Mouse (Mus musculus): ENCODE measurements around the gene Samd4b.
"Not testable (repeated sequence)": the region's sequence is repeated elsewhere in the genome, so short reads cannot be mapped to it uniquely, and the experiment has no call there.

Samd4b gene

DNA sequence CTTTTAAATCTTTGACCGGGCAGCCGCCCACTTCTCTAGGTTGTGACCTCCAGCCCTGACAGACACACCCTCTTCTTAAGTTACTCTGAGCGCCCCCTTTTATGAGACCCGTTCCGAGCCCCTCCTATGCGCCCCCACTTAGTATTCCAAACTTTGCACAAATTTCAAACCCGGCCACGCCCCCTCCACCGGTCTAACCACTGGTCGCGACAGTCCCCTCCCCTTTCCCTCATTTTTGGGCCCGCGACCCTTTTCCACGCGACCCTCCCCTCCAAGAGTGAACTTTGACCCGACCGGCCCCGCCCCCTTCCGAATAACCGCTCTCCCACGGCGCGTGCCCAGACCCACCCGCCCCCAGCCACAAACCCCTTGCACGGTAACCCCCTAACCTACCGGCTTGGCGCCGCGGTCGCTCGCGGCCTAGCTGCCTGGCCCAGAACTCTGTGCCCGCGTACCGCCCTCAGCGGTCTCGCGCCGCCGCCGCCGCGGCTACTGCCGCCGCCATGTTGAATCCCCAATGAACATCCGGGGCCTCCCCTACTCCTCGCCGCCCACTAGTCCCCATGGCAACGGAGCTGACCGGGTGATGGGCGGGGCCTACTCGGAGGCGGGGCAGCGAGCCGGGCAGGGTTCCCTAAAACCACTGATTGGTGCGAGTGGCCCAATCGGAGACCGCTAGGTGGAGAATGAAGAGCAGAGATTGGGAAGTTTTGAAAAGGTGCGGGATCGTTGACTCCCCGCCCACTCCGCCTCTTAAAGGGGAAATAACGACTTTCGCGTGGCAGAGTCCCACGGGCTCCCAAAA, at the start of gene Samd4b, which contains the start of gene Pak4:
Gene Samd4b (minus strand): TSS at position 503 of the 805 bp plus-strand sequence.
Gene Pak4 (minus strand): TSS at position 544 of the 805 bp plus-strand sequence.
- in situ Hi-C loops (cut with MboI; ENCODE audit: low sequenced_read_pairs), result no loop called here

DNA sequence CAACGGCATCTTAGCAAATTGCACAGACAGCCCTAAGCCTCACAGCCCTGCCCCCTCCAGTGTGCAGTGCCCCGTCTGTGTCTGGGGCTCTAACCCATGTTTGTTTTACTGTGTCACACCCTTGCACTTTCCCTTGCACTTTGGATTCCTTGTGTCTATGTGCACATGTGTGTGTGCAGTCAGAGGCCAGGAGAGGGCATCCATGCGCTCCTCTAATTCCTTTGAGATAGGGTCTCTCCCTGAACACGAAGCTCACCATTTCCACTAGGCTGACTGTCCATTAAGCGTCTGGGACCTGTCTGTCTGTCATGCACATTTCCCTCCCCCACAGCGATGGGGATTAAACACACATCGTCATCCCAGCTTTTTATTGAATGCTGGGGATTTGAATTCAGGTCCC, 49.1 kb upstream of the Samd4b start:
- in situ Hi-C loops (cut with MboI; ENCODE audit: low sequenced_read_pairs), result no loop called here

DNA sequence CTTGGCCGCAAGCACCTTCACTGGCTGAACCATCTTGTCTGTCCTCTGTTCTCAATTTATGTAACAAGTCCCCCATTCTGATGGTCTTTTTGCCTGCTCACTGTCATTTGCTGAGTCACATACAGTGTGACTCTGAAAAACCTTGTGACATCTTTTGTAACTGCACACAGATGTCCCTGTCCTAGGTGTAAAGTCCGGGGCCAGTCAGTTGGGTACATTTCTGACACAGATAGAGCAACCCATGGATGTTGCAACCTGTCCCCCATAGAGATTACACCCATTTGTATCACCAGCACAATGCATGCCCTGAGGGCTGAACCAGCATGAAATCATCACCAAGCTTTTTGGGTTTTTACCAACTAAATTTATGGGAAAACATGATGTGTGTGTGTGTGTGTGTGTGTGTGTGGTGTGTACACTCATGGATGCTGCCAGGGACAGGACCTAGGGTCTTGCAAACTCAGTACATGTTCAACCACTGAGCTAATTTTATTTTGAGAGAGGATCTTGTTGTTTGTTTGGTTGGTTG, 48.1 kb upstream of the Samd4b start:
- in situ Hi-C loops (cut with MboI; ENCODE audit: low sequenced_read_pairs), result no loop called here

DNA sequence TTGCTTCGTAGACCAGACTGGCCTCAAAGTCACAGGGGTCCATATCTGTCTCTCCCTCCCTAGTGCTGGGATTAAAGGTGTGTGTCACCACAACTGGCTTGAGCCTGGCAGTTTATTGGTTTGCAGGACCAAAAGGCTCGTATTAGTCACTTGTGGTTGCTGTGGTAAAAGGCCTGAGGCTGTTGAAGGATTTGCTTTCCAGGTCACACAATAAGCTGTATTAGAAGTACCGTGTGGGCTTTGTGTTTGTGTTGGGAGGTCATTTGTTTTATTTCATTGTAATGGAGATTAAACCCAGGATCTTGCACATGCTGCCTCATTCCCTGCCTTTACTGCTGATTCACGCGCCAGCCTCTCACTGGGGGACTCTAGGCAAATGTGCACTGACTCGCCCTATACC, 47.4 kb upstream of the Samd4b start:
- in situ Hi-C loops (cut with MboI; ENCODE audit: low sequenced_read_pairs), result no loop called here

DNA sequence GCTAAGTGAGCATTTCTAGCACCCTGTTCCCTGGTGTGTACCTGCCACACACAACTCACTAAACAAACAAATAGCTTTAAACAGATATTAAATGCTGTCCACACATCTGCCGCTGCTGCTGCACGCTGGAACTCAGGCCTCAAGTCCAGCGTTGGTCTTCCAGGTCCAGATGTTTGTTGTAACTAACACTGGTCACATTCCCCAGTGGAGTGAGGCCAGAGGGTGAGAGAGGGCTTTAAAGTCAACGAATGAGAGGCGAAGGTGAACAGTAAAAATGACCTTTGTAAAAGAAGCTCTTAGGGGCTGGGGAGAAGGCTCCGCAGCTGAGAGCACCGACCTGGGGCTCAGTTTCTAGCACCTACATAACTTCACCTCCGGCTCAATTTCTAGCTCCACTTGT, 43.6 kb upstream of the Samd4b start:
- in situ Hi-C loops (cut with MboI; ENCODE audit: low sequenced_read_pairs), result no loop called here

DNA sequence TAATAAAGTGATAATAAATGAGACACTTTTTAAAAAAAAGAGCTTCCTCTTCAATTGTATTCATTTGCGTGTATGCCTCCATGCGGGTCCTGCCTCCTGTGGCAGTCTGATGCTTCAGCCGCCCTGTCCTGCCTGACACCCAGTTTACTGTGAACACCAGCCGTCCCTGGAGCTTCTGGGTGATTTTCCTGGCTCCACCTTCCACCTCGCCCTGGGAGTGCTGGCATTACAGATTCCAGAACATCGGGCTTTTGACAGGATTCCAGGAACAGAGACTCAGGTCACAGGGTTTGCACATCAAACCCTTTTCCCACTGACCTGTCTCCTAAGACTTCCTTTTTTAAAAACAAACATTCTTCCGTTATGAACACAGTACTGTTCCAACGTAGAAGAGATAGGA, 39.6 kb upstream of the Samd4b start:
- in situ Hi-C loops (cut with MboI; ENCODE audit: low sequenced_read_pairs), result no loop called here

DNA sequence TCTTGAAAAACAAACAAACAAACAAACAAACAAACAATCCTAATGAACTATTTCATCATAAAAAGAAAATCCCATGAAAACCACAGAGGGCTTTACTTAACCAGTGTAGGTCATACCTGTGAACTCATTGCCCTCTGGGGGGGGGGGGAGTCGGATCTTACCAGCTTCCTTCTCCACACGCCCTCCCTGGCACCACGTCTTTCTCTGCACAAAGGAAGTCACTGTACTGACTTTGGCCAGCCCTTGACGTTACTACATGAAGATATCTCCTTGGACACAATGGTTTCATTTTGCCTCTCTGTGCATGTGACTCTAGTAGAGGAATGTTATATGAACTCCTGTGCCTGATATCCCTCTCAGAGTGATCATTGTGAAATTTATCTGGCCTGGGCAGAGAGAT, 36.2 kb upstream of the Samd4b start:
- in situ Hi-C loops (cut with MboI; ENCODE audit: low sequenced_read_pairs), result no loop called here

DNA sequence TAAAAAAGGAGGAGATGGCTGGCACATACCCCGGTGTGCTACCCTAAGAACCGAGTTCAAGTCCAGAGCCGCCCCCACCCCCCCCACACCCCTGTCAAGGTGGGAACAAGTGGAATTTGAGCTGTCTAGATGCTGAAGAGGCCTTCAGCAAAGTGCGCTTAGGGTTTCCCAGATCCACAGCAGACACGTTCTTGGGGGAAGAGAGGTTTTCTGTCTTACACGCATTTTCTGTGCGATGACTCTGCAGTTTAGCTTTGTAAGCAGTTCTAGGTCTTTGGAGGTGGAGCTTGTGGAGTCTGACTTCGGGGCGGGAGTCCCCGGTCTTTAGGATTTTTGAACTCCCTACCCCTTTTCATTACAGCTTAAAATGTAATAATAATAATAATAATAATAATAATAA, 33.1 kb upstream of the Samd4b start, which contains the start of gene Acp7:
Gene Acp7 (minus strand): TSS at position 260 of the 400 bp plus-strand sequence.
- in situ Hi-C loops (cut with MboI; ENCODE audit: low sequenced_read_pairs), result no loop called here

DNA sequence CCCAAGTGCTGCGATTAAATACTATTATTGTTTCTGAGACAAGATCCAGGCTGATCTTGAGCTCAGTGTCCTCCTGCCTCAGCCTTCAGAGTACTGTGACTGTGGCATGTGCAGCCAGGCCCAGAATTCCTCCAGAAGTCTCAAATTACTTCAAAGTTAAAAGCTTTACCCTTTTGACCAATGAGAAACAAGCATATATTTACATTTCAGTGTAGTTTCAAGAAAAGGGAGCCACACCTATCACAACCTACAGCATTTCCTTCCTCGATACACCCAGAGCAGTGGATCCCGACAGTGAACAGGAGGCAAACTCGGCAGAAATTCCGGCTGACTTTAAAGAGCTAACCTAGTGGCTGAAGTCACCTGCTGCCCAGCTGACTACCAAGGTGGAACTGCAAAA, 26.8 kb upstream of the Samd4b start:
- in situ Hi-C loops (cut with MboI; ENCODE audit: low sequenced_read_pairs), result no loop called here

DNA sequence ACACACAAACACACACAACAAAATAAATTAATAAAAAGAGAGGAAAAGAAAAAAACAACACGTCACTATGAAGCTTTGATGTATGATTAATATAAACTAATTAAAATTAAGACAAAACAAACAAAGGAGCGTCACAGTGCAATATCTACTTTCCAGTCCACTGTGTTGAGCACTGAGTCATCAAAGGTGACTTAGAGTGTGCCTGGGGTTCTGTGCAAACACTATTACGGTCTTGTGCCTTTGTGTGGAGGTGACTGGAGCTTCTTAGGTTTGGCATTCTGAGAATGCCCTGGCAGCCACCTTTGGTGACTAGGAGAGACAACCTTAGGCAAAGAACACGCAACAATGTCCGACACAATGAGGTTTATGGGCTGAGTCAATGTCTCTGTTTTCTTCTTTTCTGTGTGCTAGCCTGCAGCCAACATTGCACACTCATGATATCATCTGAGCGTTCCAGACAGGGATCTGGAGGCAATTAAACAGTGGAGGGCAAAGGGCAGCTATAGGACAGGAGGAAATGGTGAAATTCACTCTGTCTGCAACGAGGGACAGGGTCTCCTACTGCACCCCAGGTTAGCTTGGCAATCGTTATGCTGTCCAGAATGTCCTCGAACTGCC, 21.3 kb upstream of the Samd4b start:
- in situ Hi-C loops (cut with MboI; ENCODE audit: low sequenced_read_pairs), result no loop called here

DNA sequence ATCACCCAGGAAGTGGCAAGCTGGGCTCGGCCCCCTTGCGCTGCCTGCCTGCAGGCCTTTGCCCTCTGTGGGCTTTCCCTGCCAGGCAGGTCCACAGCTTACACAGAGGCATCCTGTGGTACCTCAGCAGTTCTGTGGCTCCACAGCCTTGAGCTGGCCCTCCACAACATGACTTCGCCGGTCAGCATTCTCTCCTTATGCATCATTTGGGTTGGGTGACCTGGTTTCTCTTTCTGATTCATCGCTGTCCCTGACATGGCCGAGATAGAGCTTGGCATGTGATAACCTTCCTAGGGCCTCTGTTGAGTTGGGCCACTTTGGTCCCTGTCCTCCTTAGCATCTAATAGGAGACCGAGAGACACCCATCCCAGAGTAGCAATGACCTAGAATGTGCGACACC, 8.0 kb upstream of the Samd4b start:
- in situ Hi-C loops (cut with MboI; ENCODE audit: low sequenced_read_pairs), result no loop called here

DNA sequence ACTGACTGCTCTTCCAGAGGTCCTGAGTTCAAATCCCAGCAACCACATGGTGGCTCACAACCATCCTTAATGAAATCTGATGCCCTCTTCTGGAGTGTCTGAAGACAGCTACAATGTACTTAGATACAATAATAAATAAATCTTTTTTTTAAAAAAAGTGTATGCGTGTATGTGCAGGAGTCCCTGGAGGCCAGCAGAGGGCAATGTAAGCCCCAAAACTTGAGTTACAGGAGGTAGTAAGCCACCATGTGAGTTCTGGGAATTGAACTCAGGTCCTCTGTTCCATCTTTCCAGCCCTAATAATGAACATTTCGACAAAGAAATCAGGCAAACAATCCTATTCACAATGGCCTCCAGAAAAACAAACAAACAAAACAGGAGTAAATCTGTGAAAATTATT, 5.8 kb upstream of the Samd4b start:
- in situ Hi-C loops (cut with MboI; ENCODE audit: low sequenced_read_pairs), result not testable (repeated sequence)

DNA sequence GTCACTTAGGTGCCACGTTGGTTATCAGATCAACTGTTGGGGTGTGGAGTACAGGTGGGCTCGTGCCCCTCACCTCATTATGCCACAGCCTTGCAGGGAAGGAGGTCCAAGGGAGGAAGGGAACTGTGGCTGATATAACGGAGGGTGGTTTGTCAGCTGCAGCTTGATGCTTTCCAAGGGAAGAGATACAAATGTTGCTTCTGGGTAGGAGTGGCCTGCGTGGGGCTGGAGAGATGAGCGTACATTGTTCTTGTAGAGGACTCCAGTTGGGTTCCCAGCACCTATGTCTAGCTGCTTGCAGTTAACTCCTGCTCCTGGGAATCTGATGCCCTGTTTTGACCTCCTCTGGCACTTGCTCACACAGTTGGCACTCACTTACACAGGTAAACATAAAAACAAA, 5.2 kb upstream of the Samd4b start:
- in situ Hi-C loops (cut with MboI; ENCODE audit: low sequenced_read_pairs), result no loop called here

DNA sequence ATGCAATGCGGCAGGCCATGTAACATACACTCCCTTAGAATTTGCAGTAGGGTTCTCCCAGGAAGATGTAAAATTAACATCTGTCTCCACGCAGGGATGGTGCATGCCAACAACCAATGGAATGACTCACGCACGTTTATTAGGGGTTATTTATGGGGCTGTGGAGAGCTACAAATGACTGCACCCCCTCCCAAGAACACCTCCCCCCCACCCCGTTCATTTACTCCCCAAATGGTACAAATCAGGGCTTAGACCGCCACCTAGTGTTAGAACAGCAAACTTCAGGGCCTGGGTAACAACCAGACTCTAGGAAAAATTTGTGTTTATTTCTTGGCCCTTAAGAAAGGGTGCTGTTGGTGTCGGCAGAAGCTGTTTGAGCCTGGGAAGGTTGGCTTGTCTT, 3.7 kb upstream of the Samd4b start:
- in situ Hi-C loops (cut with MboI; ENCODE audit: low sequenced_read_pairs), result no loop called here

DNA sequence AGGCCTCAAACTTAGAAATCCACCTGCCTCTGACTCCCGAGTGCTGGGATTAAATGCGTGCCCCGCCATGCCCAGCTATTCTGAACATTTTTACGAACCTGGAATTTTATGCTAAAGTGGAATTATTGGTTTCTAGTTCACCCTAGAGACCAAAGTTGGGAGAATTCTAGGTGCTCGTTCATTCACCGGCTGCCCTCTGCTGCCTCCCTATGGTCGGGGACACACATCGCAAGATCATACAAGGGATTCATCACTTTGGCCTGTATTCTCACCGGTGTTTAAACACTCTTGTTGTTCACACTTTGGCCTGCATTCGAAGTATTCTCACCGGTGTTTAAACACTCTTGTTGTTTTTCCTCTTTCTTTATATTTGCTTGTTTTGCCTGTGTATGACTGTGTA, 3.1 kb upstream of the Samd4b start:
- in situ Hi-C loops (cut with MboI; ENCODE audit: low sequenced_read_pairs), result no loop called here

DNA sequence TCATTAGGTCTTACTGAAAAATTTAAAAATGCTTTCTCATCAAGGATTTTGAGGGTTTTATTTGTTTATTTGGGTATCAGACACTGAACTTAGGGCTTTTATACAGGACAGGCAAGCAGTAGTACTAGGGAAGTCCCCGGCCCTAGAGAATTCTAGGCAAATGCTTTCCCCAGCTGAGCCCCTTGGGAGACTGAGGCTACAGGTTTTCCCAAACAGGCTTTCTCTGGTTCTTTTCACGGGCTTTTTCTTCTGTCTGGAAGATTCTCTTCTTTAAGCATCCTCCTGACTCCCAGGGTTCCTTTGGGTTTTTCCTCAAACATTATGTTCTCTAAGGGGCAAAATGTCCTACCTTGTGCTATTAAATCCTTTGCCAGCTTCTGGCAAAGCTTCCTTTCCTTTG, 1.0 kb upstream of the Samd4b start:
- in situ Hi-C loops (cut with MboI; ENCODE audit: low sequenced_read_pairs), result no loop called here

DNA sequence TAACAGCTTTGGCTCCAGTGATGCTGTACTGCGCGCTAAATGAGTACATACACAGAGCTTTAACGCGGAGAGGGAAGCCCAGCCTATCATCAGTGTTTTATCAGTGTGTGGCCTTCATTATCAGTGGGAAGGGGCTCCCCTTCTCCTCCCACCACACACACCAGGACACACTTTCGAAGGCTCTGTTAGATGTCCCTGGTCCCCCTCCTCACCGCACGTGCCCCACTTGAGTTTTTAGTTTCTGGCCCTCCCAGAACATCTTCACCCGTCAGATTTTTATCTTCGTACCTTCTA, 720 bp downstream of the Samd4b start:
- in situ Hi-C loops (cut with MboI; ENCODE audit: low sequenced_read_pairs), result no loop called here

DNA sequence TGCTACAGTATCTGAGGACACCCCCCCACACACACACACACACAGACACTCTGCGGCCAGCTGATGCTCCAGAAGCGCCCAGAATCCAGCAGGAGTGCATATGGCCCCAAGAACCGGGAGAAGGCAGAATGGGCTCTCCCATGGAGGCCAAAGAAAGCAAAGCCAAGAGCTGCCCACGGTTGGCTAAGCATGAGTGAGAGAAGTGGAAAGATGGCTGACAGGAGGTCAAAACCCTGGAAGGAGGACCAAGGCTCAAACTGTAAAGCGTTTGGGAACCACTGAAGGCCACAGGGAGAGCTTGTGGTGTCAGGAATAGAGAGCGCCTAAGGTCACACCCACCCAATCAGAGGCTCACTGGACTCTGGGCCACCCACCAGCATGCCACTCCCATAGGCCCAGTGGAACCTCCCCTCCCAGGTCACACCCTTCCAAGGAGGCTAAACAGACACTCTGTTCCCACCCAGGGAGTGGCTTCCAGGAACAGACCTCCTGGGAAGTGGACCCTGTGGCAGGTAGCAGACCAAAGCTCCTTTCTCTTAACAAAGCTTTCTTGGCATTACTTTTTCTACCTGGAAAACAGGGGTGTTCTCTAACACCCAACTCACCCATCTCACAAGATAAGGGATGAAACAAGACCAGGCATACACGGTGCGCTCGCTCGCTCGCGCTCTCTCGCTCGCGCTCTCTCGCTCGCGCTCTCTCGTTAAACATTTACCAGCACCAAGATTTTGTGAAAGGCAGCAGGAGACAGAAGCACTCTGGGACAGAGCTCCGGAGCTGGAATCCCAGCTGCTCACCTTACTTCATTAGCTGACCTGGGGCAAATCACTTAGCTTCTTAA, 1.3 kb downstream of the Samd4b start:
- in situ Hi-C loops (cut with MboI; ENCODE audit: low sequenced_read_pairs), result no loop called here

DNA sequence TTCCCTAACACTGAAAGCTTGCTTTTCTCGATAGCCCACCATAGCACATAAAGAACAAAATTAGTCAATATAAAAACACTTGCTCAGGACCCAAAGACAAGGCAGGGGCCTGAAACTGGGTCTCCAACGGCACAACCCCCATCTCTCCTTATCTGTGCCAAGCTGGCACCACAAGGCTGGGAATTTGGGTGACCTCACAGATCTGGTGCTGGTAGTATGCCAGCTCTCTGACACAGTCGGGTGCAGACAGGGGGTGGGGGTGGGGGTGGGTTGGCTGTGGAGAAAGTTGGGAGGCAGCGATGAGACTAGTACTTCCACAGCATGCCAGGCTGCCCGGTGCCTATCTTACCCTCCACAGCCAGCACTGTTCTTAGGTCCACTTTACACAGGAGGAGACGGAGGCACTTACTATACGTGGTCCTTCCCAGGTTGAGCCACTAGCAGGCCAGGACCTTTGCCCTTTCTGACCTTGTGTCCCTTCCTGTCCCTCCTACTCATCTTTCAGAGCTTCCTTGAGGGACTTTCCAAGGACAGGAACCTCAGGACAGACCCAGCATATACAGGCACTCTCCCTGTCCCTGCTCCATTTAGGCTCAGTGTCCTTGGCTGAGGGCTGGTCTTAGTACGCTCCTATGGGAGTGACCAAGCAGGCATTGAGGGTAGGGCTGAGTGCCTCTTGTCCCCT, 2.1 kb downstream of the Samd4b start:
- in situ Hi-C loops (cut with MboI; ENCODE audit: low sequenced_read_pairs), result no loop called here

DNA sequence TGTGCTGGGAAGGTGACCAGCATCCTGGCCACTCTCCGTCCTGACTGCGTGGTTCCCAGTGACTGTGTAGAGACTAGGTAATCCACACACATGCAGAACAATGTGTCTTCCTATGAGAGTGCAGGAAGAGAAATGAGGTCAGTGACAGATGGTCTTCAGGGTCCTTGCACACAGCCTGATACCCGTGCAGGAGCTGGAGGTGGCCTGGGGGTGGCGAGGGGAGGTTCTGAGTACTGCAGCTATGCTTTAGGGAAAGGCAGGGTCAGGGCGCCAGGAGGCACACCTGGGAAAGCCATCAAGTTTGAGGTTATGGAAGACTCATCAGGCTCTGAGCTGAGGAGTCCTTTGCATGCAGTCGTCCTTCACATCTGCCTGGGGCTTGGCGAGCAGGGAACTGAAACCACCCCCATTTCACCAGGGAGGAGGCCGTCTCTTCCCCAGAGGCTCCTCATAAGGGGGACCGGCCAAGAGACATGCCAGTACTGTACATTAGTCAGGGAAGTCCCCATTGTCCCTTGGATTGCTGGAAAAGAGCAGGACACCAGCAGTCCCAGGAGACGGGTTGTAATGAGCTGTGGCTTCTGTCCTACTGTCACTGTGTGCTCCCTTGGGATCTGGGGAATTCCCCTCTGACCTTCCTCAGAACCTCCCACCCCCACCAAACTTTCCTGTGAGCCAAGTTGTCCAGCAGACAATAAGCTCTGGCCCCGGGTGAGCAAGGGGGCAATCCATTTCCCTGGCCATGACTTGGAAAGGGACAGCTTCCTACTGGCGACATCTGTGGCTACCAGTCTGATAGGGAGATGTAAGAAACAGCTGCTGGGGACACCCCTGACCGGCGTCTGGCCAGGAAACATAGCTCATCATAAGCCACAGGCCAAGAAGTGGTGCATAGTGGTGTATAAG, 4.5 kb downstream of the Samd4b start:
- in situ Hi-C loops (cut with MboI; ENCODE audit: low sequenced_read_pairs), result no loop called here
